Mouse (Mus musculus): Measurements from ENCODE around the gene Hist1h2ad. TPM values are rescaled to one million over a fixed set of nuclear protein-coding genes. Genes with fewer than 3 reads are reported as not detected.
"Not testable (repeated sequence)": the region's sequence is repeated elsewhere in the genome, so short reads cannot be mapped to it uniquely, and the experiment has no call there.

Gene Hist1h2ad
- polyA plus RNA-seq, 1 experiment from 2014 or later: 4.3 TPM

DNA sequence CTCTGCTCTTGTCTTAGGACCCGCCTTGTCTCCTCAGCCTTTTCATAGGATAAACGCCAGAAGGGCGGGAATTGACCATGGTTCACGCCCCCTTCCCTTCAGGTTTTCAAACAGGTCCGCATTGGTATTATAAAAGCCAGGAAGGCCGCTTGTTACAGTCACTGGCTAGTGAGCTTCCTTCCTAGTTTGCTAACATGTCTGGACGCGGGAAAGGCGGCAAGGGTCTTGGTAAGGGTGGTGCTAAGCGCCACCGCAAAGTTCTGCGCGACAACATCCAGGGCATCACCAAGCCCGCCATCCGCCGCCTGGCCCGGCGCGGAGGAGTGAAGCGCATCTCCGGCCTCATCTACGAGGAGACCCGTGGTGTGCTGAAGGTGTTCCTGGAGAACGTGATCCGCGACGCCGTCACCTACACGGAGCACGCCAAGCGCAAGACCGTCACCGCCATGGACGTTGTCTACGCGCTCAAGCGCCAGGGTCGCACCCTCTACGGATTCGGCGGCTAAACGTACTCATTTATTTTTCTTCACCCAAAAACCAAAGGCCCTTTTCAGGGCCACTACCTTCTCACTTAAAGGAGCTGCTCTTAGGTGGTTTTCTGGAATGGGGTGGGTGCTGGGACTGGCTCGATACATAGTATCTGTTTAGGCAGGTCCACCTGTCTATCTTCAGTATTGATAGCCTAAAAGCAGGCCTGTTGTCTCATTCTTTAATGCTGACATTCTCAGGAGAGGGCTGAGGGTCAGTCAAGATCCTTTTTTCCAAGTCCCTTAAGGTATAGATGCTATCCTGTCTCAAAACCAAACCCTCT, 7.4 kb downstream of the Hist1h2ad start, which contains the start of gene Hist1h4d:
Hist1h4d (plus strand) TSS at position 191 of the 811 bp plus-strand sequence.
- Histone ChIP-seq H3K36me3 (no peaks in the 10 kb centered on the region), H3K27me3 (no peaks in the 10 kb centered on the region), H3K4me3 (replicated peaks) (peak within 1 kb of the TSS; percentile 63), H3K4me1 (replicated peaks) (peaks cover 63% of the 10 kb centered on the region), H3K27ac (peak within 1 kb of the TSS; percentile 100), H3K9me3 (replicated peaks) (no peaks in the 10 kb centered on the region), H3K9ac (peak within 1 kb of the TSS; percentile 88), H3K4me2 (peak within 1 kb of the TSS; percentile 78)
- ATAC-seq (ENCODE audit: low read depth) (peak; percentile 80), DNase-seq (peak; percentile 94)
- under 1% methylated on average over 42 of the region's 43 CpGs for WGBS (ENCODE audit: insufficient replicate concordance)

DNA sequence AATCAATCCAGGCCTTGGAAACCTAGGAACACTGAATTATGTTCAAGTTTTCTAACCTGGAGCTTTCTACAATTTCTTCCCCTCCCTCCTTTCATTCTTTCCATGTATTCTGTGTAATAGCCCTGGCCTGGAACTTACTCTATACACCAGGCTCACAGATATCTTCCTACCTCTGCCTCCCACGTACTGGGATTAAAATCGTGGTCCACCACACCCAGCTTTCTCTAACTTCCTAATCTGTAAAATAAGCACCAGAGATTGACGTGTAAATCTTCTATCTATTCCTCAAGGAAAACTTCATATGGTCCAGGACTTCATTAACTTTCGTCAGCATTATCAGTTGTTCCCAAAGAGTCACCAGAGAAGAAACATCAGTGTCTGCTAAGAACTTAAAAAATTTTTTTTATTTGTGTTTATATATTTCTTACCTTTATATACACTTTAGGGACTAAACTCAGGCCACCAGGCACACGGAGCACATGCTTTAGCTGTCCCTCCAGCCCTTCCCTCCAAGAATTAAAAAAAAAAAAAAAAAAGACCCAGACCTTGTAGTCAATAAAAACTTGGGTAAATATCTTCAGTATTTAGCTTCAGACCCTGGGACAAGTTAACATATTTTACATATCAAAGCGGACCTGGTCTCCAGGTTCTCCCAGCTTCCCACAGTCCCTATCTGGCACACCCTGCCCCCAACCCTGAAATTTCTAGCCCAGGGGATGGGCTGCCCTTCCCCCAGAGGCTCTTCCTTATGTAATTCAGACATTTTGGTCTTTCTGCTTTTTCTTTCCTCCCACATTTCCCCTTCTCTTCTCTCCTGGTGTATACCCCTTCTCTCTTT, 8.3 kb downstream of the Hist1h2ad start:
- no peaks in the 10 kb centered on the region for H3K36me3 ChIP-seq
- 8% methylated on average over 6 of the region's 6 CpGs for WGBS (ENCODE audit: insufficient replicate concordance)
- ATAC-seq (ENCODE audit: low read depth) (peak; percentile 2; the same call in 1 of the 2 replicates), DNase-seq (peak; percentile 34)
- H3K9ac ChIP-seq: peak overlapping the region; percentile 88
- H3K4me3 ChIP-seq (replicated peaks): peak overlapping the region; percentile 63
- H3K4me1 ChIP-seq (replicated peaks): peaks cover 61% of the 10 kb centered on the region
- peak overlapping the region; percentile 100 for H3K27ac ChIP-seq
- H3K27me3 ChIP-seq: no peaks in the 10 kb centered on the region
- H3K4me2 ChIP-seq: peak overlapping the region; percentile 78
- no peaks in the 10 kb centered on the region for H3K9me3 ChIP-seq (replicated peaks)

DNA sequence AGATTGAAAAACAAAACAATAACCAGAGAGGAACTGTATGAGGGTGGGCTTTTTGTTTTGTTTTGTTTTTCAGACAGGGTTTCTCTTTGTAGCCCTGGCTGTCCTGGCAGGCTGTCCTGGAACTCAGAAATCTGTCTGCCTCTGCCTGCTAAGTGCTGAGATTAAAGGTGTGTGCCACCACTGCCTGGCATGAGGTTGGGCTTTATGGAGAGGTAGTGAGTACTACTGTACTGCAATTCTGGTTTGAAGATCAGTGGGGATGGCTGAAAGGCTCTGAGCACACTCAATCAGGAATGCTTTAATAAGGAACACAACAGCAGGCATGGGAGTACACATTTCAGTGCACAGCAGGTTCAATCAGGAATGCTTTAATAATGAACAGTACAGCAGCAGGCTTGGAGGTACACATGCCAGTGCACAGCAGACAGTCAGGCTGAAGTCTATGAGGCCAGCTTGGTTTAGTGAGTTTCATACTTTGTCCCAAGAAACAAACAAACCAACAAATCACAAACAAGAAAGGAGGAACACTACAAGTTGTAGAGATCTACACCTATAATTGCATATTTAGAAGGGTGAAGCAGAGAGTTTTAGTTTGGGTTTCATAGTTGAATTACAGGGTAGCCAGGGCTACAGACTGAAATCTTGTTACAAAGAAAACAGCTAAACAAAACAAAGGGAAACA, 9.3 kb downstream of the Hist1h2ad start:
- DNase-seq (no peak), ATAC-seq (ENCODE audit: low read depth) (no peak)
- Histone ChIP-seq H3K36me3 (no peaks in the 10 kb centered on the region), H3K27ac (peak overlapping the region; percentile 100), H3K4me3 (replicated peaks) (peak overlapping the region; percentile 63), H3K4me2 (peak overlapping the region; percentile 78), H3K4me1 (replicated peaks) (peaks cover 60% of the 10 kb centered on the region), H3K9ac (peak overlapping the region; percentile 88), H3K9me3 (replicated peaks) (no peaks in the 10 kb centered on the region), H3K27me3 (no peaks in the 10 kb centered on the region)

DNA sequence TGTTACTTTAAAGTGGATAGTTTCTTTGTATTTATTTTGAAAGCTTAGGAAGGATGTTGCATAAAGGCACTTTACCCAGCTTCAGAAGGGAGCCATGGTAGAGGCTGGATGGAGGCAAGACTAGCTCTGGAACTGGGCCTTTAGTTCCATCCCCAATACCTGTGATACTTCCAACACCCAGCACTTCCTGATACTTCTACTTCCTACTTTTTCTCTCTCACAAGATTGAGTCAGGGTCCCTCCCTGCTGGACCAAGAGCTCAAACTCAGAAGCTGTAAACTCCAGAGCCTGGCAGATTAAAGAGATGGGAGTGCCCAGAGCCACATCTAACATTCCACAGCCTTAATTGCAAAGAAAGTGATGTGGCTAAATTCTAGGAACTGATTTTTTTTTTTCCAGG, 10.2 kb downstream of the Hist1h2ad start:
- no peaks in the 10 kb centered on the region for H3K36me3 ChIP-seq
- H3K4me3 ChIP-seq (replicated peaks): peak overlapping the region; percentile 63
- peak overlapping the region; percentile 79 for H3K4me2 ChIP-seq
- H3K4me1 ChIP-seq (replicated peaks): peaks cover 62% of the 10 kb centered on the region
- no peaks in the 10 kb centered on the region for H3K27me3 ChIP-seq
- peak; percentile 13 for DNase-seq
- peak overlapping the region; percentile 88 for H3K9ac ChIP-seq
- H3K9me3 ChIP-seq (replicated peaks): no peaks in the 10 kb centered on the region
- H3K27ac ChIP-seq: peak overlapping the region; percentile 100
- ATAC-seq (ENCODE audit: low read depth): no peak

DNA sequence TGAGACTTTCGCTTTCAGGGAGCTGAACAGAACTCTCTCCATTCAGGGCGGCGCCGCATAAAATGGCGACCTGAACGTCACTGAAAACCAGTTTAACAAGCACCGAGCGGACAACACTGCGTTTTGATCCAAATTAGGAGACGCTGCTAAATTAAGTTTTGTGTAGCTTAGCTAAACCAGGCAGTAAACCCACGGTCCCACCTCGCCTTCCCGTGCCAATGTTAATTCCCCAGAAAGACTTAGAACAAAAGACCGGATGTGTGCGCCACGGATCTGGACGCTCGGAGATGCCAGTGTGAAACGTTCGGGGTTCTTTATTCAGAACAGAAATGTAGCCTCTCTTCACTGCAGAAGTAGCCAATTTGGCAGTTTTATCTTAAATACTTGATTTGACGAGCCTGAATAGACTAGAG, 10.9 kb downstream of the Hist1h2ad start:
- peak; percentile 2 for ATAC-seq (ENCODE audit: low read depth)
- H3K9ac ChIP-seq: peak overlapping the region; percentile 88
- H3K4me3 ChIP-seq (replicated peaks): peak overlapping the region; percentile 63
- peak overlapping the region; percentile 100 for H3K27ac ChIP-seq
- peaks cover 62% of the 10 kb centered on the region for H3K4me1 ChIP-seq (replicated peaks)
- DNase-seq: peak; percentile 68
- no peaks in the 10 kb centered on the region for H3K9me3 ChIP-seq (replicated peaks)
- peak overlapping the region; percentile 79 for H3K4me2 ChIP-seq
- no peaks in the 10 kb centered on the region for H3K27me3 ChIP-seq
- H3K36me3 ChIP-seq: no peaks in the 10 kb centered on the region
- WGBS (ENCODE audit: insufficient replicate concordance): under 1% methylated on average over 21 of the region's 21 CpGs

DNA sequence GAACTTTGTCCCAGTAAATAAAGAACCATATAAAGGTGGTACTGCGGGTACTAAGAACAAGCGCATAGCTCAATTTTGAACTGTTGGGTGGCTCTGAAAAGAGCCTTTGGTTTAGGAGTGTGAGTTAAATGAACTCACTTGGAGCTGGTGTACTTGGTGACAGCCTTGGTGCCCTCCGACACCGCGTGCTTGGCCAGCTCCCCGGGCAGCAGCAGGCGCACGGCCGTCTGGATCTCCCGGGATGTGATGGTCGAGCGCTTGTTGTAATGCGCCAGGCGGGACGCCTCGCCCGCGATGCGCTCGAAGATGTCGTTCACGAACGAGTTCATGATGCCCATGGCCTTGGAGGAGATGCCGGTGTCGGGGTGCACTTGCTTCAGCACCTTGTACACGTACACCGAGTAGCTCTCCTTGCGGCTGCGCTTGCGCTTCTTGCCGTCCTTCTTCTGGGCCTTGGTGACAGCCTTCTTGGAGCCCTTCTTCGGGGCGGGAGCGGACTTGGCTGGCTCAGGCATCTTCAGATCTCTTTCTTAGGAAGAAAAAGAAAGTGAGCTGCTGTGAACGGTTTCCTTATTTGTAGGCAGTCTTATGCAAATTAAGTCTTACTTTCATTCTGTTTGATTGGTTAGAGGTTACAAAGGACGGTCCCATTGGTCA, 11.4 kb downstream of the Hist1h2ad start:
- H3K4me1 ChIP-seq (replicated peaks): peaks cover 57% of the 10 kb centered on the region
- not testable (repeated sequence) for H3K9me3 ChIP-seq (replicated peaks); H3K36me3 ChIP-seq; H3K27me3 ChIP-seq
- H3K27ac ChIP-seq: peak overlapping the region; percentile 100
- H3K4me3 ChIP-seq (replicated peaks): peak overlapping the region; percentile 63
- H3K4me2 ChIP-seq: peak overlapping the region; percentile 79
- under 1% methylated on average over 34 of the region's 36 CpGs for WGBS (ENCODE audit: insufficient replicate concordance)
- DNase-seq (peak; percentile 86), ATAC-seq (ENCODE audit: low read depth) (peak; percentile 76)
- peak overlapping the region; percentile 88 for H3K9ac ChIP-seq

DNA sequence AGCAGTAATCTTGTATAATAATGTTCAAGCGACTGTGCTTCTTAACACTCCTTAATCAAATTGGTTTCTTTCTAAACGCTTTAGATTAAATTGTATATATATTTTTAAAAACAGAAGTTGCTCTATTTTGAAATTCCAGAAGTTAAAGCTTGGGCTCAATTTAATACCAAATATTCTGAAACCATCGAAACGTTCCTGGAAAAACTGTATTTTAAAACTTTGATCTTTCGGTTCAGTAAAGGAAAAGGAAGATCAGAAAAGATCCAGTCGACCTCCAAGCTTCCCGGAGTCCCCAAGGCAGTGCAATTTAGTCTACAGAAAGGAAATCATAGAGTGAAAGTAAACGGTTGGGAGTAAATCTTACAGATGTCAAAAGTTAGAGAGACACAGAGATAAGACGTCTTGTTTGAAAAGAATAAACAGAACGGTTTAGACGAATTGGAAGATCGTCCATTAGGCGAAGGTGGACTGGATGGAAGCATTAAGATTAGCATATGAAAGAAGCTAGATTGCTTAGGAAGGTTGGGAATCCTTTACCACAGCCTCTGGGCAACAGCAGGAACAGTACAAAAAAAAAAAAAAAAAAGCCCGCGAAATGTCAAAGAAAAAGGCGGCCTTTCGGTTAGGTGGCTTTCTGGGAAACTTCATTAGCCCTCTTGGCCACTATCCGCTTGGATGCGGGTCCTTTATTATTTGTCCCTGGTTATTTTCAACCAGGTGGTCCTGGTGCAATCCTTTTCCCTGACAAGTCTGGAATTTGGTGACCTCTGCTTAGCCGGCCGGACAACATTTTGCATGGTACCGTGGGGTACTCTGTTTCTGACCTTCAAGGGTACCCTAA, 12.1 kb downstream of the Hist1h2ad start:
- peaks cover 49% of the 10 kb centered on the region for H3K4me1 ChIP-seq (replicated peaks)
- no peaks in the 10 kb centered on the region for H3K36me3 ChIP-seq
- no peaks in the 10 kb centered on the region for H3K9me3 ChIP-seq (replicated peaks)
- ATAC-seq (ENCODE audit: low read depth) (no peak), DNase-seq (peak; percentile 18)
- H3K27me3 ChIP-seq: no peaks in the 10 kb centered on the region
- peak overlapping the region; percentile 71 for H3K4me2 ChIP-seq
- H3K4me3 ChIP-seq (replicated peaks): peak overlapping the region; percentile 63
- H3K9ac ChIP-seq: peak overlapping the region; percentile 77
- peak overlapping the region; percentile 100 for H3K27ac ChIP-seq
- 3% methylated on average over 22 of the region's 22 CpGs for WGBS (ENCODE audit: insufficient replicate concordance)

DNA sequence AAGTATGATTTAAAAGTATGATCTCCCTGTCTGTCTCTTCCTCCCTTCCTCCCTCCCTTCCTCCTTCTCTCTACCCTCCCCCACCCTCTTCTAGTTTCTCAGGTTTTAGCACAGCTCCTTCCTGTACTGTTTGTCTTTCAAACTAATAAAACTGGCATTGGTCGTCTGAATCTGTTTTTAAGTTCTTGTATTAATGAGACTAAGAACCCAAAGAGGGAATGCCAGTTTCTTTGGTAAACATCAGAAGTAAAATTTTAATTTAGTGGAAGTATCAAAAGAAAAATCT, 12.7 kb downstream of the Hist1h2ad start:
- H3K27me3 ChIP-seq: no peaks in the 10 kb centered on the region
- DNase-seq (no peak), ATAC-seq (ENCODE audit: low read depth) (no peak)
- H3K36me3 ChIP-seq: no peaks in the 10 kb centered on the region
- peak overlapping the region; percentile 100 for H3K27ac ChIP-seq
- peak overlapping the region; percentile 71 for H3K4me2 ChIP-seq
- peak overlapping the region; percentile 77 for H3K9ac ChIP-seq
- peaks cover 47% of the 10 kb centered on the region for H3K4me1 ChIP-seq (replicated peaks)
- peak overlapping the region; percentile 36 for H3K4me3 ChIP-seq (replicated peaks)
- H3K9me3 ChIP-seq (replicated peaks): no peaks in the 10 kb centered on the region
- WGBS (ENCODE audit: insufficient replicate concordance): 0% methylated on average over 1 of the region's 1 CpGs

DNA sequence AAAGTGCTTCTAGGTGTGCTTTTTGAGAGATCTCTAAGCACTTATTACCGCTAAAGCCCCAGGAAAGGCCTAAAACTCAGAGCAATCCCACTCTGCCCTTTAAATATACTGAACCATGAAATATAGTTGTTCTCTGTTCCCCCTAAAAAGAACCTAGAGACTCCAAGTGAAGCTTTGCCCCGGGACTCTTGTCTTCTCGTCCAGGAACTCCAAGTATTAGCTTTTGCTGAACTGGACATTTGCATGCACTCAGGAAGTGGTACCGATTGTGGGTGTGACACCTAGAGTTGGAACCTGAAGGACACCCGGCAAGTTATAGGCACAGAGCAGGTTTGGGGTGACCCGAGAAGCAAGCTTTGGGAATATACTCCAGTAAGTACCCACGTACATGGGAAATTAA, 17.0 kb downstream of the Hist1h2ad start:
- no peak for DNase-seq
- no peak for ATAC-seq (ENCODE audit: low read depth)
- H3K36me3 ChIP-seq: no peaks in the 10 kb centered on the region
- H3K9me3 ChIP-seq (replicated peaks): no peaks in the 10 kb centered on the region
- no peak overlapping the region for H3K4me3 ChIP-seq (replicated peaks)
- no peaks in the 10 kb centered on the region for H3K27me3 ChIP-seq
- H3K27ac ChIP-seq: no peak overlapping the region
- H3K4me1 ChIP-seq (replicated peaks): peaks cover 56% of the 10 kb centered on the region
- 87% methylated on average over 7 of the region's 7 CpGs for WGBS (ENCODE audit: insufficient replicate concordance)
- no peak overlapping the region for H3K9ac ChIP-seq
- no peak overlapping the region for H3K4me2 ChIP-seq

DNA sequence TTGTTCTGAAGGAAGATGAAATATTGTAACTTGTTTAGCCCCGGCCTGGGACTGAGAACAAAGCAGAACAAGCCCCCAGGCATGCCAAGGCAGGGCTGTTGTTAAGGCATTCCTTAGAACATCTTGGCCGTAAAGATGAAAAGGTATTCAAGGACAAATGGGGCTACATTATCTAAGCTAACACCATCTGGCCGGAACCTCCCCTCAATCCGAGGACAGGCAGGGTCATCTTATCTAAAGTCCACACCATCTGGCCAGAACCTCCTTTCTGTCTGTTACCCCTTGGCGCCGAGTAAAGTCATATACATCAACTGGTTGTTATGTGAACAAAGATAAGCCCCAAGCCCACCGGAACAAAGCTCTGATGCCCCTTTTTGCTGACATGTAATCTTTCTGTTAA, 17.7 kb downstream of the Hist1h2ad start:
- not testable (repeated sequence) for H3K9me3 ChIP-seq (replicated peaks); H3K36me3 ChIP-seq; H3K4me3 ChIP-seq (replicated peaks); H3K9ac ChIP-seq; H3K4me2 ChIP-seq; ATAC-seq (ENCODE audit: low read depth); DNase-seq; H3K27ac ChIP-seq; H3K27me3 ChIP-seq
- H3K4me1 ChIP-seq (replicated peaks): peaks cover 58% of the 10 kb centered on the region
- 61% methylated on average over 7 of the region's 7 CpGs for WGBS (ENCODE audit: insufficient replicate concordance)
